Mouse (Mus musculus) right cerebral cortex, adult 18-20 months (tissue): ENCODE data around the gene Pls3.

Experiments
- DNase-seq: peaks from one replicate; pipeline ENCODE4 v3.0.0; 2022; ENCODE audit warnings: mixed read lengths

Pls3 gene

DNA sequence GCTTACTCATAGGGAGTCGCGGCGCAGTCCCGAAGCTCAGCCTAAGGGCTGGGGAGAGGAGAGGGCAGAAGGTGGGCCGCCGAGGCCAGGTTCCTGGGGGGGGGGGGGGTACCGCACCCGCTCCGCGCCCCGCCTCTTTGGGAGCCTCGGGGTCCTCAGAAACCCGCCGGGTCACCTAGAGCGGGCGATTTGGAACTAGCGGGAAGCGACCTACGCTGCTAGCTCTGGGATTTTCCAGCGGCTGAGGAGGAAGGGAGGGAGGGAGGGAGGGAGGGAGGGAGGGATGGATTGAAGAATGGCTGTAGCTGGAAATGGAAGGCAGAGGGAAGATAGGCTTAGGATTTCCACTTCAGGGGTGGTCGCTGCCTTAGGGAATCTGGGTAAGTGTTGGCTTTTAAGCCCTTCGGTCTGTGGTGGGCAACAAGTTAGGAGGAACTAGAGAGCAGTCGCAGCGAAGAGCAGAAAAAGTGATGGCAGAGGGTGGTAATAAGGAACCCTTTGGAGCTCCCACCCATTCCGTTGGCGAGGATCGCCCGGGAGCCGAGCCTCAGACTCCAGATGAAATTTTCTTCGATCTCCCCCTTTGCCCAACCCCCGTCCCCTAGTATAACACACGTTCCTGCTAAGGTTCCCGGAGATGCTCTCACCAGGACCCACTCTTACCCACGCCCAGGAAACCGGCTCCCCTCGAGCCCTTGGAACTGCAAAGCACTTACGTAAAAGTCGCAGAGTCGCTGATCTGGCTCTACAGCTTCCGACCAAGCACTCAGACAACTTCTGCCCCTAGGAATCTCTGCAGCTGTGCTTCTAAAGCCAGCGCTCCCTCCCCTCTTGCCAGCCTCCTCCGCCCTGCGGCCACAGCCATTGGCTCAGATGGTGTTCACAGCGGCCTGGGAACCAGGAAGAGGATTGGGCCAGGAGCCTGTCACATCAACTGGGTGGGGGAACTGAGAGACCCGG lies at the start of gene Pls3:
Pls3 (minus strand) TSS at position 851 of the 960 bp plus-strand sequence.
- DNase-seq, result peak; percentile 91

DNA sequence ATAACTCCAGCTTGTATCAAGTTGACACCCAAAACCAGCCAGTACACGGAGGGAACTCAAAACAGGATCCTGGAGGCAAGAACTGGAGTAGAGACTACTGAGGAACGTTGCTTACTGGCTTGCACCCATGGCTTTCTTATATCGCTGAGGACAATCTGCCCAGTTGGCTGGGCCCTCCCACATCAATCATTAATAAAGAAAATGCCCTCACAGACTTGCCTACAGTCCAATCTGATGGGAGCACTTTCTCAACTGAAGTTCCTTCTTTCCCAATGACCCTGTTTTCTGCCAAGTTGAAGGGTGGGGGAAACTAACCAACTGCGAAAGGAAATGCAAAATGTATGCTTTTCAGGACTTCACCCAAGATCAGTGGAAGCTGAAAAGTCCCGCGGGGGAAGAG lies 20.7 kb upstream of the Pls3 start:
- no peak for DNase-seq

DNA sequence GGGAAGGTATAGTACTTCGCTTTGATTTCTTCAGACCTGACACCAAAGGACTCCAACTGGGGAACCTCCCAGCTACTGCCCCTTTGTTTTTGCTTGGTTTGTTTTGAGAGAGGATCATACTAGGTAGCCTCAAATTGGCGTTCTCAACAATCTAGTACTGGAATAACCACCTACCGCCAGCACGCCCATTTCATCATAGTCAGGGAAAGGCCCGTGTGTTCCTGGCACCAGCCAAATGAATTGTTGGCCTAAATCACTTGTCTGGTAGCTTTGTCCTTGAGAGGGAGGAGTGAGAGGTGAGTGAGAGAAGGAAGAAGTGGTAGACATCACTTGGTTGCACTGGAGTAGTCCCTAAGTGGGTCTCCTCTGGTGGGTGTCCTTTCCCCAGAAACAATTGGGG lies 584 bp upstream of the Pls3 start:
- DNase-seq, result no peak

DNA sequence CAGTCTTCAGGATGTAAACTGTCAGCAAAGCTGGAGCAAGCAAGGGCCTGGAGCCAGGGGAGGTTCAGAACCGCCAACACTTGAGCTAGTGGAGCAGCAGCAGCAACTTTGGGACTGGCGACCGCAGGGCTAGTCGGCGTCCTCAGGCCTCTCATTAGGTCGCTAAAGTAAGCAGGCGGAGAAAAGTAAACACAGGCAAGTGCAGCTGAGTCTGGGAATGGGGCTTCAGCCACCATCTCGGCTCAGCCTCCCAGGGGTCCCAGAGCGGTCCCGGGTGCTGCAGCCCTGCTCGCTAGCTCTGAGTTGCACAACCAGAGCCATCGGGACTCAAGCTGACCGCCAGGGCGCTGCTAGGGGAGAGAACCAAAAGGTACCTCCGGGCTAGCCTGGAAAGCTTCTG lies 1.2 kb downstream of the Pls3 start:
- peak; percentile 6 for DNase-seq

DNA sequence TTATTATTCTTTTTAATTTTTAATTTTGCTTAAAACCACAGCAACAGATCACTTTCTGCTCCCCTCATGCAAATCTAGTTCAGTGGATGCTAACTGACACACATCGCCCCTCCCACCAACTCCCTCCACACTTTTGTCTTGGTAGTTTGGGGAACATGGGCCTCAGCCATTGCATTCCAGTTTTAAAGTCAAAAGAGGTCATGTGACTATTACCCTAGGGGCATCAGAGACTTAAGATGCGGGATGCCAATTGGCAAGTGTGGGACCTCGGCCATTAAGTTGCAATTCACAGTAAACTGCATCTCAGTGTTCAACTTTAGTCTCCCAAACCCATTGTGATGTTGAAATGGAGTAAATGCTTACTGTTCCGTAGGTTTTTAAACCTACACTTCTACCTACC lies 1.7 kb downstream of the Pls3 start:
- no peak for DNase-seq

DNA sequence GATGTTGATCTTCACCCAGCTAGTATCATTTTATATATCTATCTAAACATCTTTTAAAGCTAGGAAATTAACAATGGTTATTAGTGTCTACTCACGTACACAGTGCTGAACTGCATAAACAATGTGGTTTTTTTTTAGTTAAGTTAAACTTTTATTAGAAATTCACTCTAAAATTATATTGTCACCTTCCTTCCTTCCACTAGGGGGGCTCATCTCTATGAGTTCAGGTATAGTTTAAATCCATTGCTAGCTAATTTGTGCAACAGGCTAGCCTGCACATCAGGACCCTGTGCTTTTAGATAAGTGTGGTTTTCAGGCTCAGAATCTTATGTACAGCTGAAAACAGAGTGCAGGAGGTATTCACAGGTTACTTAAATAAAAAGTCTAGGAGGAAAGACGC lies 3.1 kb downstream of the Pls3 start:
- DNase-seq, result no peak

DNA sequence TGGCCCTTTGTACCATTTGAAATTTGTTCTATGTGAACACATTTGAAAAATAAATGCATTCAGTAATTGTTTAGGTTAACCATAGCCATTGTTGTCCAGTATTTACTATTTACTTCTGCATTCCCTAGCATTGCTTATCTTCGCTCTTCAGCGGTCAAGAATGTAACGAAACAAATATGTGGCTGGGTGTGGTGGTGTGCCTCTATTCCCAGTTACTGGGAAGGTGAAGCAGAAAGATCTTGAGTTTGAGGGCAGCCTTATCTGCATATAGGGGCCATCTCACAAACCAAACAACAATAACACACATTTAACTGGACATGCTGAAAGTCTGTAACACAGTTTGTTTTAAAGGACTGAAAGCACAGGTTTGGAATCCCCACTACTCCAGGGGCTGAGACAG lies 13.3 kb downstream of the Pls3 start:
- DNase-seq, result no peak

DNA sequence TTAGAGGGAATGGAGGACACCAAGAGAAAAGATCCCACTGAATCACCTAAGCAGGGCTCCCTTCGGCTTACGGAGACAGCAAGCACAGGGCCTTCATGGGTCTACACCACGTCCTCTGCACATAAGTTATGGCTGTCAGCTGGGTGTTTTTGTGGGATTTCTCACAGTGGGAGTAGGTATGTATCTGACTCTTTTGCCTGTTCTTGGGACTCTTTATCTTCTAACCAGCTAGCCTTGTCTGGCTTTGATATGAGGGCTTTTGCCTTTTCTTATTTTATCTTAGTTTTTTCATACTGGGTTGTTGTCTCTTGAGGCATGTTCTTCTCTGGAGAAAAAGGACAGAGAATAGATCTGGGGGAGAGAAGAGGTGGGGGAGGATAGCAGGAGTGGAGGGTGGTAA lies 20.7 kb downstream of the Pls3 start:
- no peak for DNase-seq

DNA sequence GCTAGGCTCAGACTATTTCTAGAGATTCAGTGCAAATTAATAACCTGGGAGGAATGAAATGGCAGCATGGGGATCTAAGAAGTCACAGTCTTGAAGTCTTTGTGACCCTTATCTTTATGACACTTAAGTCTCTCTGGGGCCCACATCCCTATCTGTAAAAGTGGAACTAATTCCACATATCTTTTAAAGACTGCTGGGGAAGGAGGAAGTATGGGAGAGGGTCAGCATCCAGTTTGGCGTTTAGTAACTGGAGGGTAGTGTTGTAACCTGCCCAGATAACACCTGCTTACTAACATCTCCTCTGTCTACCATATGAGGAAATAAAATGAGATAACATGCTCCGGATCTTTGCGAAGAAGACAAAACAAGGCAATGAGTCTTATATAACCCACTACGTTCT lies 30.7 kb downstream of the Pls3 start:
- DNase-seq, result no peak

DNA sequence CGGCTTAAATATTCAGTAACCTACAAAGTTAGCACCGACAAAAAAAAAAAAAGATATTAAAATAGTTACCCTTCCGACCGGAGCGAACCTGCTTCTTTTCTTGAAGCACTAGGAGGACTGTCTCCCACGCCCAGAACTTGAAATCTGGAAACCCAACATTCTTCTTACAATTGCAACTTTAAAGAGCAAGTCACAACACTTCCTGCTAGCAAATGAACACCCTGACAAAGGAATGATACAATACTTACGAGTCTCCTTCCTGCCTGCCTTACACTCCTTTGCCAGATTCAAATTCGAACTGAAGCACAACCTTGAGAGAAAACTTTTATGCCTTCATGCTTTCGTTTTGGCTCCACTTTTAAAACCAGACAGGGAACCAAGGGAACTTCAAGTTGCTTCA lies 32.1 kb downstream of the Pls3 start:
- DNase-seq, result no peak

DNA sequence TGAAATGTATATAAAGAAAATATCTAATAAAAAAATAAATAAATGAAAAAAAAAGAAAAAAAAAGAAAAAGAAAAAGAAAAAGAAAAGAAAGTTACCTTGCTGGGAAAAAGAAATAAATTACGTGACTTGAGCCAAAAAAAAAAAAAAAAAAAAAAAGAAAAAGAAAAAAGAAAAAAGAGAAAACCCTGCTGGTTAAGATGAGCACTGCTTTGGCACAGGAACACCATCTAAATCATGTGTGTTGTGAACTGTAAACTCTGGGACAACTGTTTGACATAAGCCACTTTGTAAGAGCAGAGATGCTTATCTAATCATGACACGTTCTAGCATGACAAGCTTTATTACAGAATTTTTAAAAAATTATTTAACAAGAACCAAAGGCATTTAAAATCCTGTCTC lies 32.9 kb downstream of the Pls3 start:
- no peak for DNase-seq

DNA sequence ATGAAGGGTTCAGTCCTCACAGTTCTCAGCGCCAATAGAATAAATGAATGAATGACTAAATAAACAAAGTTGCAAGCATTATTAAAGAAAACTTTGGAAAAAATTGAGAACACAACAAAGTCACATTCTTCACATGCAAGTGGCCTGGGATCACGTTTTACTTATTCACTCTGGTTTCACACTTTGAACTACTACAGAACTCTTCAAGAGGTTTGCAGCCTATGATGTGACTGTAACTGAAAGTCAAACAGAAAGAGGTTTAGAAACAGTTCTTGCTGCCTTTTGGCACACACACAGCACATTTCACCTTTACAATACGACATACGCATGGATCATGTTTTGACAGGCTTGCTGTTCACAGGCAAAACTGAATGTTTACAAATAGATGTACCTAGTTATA lies 34.7 kb downstream of the Pls3 start:
- no peak for DNase-seq

DNA sequence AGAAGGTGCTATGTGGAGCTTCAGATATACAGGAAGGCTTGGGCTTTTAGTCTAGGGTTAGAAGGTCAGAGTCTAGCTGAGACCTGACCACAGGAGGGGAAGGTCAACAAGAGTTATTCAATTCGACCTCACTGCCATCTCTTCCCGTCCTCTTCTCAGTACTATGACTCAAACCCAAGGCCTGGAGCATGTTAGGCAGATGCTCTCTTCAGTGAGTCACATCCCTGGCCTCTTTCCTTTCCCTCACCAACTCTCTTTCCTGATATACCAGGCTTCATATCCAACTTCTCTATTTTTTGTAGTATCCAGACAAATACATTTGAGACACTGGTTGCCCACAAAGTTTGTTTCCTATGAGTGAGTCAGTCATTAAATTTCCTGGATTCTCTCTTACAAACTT lies 40.1 kb downstream of the Pls3 start:
- no peak for DNase-seq

DNA sequence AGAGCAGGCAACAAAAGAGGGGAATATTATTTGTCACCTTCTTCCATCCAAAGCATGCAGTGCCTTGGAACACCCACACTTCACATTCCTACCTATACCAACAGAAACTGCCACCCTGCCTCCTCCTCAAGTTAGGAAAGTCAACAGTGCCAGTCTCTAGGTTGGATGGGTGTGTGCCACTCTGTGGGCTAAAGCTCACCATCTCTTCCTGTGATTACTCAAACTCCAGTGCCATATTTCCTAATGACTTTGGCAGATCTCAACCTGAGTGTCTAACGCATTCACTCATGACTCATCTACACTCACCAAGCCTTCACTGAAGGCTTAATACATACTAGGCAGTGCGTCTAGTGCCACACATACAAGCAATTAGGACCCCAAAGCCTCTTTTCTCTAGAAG lies 40.7 kb downstream of the Pls3 start:
- DNase-seq, result no peak

DNA sequence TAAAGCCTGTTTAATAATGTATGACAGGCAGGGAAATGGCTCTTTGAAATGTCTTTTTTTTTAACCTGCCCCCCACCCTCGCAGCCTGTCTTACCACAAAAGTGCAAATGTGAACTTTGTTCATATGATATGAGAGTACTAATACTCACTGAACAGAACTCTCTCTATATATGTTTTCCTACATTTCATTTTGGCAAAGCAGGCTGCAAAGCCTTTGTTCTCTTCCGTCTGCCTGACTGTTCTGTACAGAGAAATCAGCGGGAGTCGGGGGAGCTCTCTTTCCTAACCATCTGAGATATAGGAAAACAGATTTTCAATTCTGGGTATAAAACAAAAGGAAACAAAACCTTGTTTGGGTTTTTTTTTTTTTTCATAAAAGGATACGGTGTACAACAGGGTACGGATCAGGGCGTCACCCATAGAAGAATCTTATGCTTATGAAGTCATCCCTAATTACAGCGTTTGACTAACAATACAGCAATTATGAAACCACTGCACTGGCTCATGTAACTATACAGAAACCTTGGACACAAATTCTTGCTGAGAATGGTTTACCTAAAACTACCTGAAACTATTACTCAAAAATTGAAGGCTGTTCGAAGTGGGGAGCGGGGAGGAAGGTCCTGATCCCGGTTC lies 41.9 kb downstream of the Pls3 start:
- no peak for DNase-seq

DNA sequence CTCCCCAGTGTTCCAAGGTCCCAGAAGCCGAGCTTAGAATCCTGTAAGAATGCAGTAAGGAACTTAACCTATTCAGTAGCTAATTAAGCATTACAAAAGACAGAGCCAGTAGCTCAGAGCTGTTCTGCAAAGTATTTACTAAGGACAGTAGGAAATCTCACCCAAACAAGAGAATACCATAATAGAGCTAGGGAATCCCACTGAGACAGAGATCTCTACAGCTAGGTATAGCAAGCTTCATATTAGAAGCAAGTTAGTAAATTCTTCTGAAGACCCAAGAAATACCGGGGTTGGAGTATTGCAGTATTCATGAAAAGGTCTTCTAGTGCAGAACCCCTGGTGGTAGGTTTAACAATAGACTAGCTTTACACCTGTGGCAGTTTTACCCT lies 45.1 kb downstream of the Pls3 start:
- no peak for DNase-seq

DNA sequence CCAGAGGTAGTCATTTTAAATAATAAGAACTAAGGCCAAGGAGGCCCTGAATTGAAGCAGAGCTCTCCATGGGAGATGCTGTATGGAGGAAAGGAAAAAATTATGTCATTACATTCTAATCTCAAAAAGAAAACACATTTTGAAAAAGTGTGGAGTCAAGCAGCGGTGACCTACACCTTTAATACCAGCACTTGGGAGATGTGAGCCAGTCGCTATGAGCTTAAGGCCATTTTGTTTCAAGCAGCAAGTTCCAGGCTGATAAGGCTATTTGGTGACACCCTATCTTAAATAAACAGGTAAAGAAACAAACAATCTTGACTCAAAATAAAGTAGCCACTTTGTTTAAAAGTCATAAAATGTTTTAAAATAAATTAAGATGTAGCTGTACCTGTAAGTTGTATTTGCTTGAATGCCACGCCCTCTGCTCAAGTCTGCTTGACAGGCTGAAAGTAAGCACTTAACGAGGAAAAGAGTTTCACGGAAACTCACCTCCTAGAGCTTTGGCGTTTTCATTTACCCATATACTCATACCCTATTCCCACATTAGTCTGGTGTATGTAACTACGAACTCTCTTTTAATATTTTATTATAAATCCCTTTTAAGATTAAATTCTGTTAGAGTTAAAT lies 45.6 kb downstream of the Pls3 start:
- no peak for DNase-seq

DNA sequence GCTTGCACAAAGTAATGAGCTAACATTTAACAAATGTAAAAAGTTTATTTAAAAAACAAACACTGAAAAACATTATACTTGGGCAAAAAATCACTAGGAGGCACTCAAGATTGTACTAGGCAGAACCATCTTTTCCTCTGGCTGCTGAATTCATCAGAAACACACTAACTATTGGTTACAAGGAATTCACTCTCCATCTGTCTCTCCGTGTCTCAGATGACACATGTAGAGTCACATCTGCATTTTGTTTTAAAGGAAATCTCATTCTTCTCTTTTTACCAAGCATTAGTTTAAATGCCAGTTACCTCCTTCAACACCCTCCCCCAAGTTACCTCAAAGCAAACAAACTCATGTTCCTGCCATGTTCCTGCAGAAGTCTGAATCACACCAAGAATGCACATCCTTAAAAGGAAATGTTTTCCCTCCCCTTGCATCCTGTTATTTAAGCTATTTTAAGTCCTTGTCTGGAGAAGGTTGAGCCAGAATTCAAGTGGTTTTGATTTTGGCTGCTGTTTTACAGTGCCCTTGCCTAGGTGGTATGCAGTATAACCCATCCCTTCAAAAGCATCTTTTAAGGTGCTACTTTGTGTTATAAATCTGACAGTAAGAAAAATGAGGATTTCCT lies 56.2 kb downstream of the Pls3 start:
- DNase-seq, result no peak

DNA sequence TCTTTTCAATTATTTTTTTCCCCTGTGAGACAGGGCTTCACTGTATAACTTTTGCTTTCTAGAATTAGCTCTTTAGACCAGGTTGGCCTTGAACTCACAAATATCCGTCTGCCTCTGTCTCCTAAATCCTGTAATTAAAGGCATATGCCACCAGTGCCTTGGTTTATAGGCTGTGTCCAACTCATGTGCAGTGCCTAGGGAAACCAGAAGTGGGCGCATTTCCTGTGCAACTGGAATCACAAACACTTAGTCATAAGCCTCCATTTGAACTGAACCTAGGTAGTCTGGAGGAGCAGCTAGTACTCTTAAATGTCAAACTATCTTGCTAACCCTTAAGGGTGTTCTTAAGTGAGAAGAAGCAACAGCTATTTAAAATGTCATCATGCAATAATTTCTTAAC lies 60.0 kb downstream of the Pls3 start:
- no peak for DNase-seq

DNA sequence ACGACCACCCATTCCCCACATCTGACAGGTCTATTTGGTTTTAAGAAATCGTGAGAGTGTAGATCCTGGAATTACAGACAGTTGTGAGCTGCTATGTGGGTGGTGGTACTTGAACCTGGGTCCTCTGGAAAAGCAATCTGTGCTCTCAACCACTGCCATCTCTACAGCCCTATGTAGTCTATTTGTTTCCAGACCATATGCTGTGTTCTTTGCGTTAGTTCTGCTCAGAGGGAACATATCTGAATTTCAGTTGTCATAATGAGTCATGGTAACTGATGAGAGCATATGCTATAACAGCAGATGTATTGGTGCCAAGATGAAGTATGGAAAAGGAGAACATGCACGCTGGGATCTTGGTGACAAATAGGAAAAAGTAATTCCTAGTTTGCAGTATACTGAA lies 60.9 kb downstream of the Pls3 start:
- DNase-seq, result peak; percentile 6

DNA sequence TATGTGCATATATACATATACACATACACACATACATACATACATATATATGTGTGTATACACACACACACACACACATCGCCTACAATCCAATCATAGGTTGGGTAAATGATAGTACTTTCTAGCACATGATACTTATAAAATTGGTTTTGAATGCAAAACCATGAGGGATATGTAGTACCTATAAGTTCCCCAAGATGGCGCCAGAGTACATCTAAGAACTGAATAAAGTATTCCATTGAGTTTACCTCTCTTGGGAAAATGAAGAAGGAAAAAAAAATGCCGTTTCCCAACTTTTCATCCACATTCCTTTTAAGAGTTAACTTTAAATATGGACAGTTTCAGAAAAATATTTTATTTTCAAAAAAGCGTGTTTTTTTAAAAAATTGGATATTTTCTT lies 78.4 kb downstream of the Pls3 start:
- peak; percentile 17 for DNase-seq

DNA sequence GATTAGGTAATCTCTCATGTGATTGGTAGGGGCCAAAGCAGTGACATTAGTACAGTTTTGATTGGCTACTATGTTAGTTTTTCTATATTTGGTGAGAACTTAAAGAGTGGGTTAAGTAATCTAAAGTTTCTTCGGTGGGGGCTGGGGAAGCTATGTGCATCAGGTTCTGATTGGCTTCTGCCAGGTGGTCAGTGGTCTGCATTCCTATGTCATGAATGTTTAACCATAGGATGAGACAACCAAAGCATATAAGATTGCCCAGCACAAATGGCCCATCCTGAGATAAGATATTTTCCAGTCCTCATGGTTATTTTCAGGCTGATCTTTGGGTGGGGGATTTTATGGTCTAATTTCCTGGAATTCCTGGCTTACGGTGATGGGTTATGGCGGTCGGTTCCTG lies 95.2 kb downstream of the Pls3 start:
- DNase-seq, result no peak

DNA sequence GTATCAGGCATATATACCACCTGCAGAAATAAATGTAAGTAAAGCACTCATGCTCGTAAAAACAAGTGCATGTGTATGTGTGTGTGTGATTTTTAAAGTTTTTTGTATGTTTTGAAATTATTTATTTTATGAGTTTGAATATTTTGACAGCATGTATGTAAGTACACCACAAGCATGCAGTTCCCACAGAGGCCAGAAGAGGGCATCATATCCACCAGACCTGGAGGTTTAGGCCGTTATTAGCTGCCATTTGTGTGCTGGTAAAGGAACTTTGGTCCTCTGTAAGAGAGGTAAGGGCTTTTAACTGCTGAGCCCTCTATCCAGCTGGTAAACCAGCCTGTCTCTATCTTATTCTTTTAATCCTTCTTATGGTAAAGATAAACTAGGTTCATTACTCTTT lies 97.5 kb downstream of the Pls3 start:
- no peak for DNase-seq
